Mouse (Mus musculus): ENCODE results near the gene 4933402N03Rik. TPM values are rescaled to one million over a fixed set of nuclear protein-coding genes. Genes with fewer than 3 reads are reported as not detected.

4933402N03Rik gene
- total and polyA plus RNA-seq, 3 experiments: not detected

DNA sequence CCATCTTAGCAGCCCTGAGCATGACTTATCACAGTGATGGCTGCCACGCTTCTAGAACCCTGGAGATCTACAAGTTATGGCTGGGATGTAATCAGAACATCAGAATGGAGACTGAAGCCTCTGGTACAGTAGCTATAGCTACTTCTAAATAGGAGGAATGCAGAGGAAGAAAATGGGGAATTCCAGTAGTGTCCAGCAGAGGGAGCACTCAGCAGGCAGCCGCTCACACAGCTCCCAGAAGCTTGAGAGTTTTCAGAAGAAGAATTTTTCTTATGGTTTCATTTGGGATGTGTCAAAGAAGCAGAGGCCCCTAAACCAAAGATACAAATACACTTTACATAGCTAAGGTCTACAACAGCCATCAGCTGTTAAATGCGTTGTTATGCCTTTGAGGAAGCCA, 33.6 kb downstream of the 4933402N03Rik start:
- no peak overlapping the region for H3K4me3 ChIP-seq (replicated peaks in 1 of 3; ENCODE audit: low read depth in 2 of 3, low read length in 2 of 3, poor library complexity in 1 of 3)
- no peaks in the 10 kb centered on the region for H3K79me2 ChIP-seq (replicated peaks; ENCODE audit: control insufficient read depth, extremely low read depth, insufficient read depth, poor library complexity, severe bottlenecking)
- in situ Hi-C loops (cut with MboI; ENCODE audit: low pct_ligation_motif_present, low pct_unique_long_range_greater_than_20kb, low sequenced_read_pairs): no loop called here
- no peak overlapping the region for H3K9ac ChIP-seq (ENCODE audit: insufficient read depth, low read depth)
- TF ChIP-seq SMC3 (IDR thresholded peaks at IDR 0.05; ENCODE audit: low read depth, low read length) (peak; percentile 34), ETS1 (conservative IDR thresholded peaks at IDR 0.05; ENCODE audit: low read depth, low read length) (no peak), UBTF (IDR thresholded peaks at IDR 0.05; ENCODE audit: low read depth, low read length) (no peak), MEF2A (IDR thresholded peaks at IDR 0.05; ENCODE audit: borderline replicate concordance, low read depth, low read length) (no peak), BHLHE40 (IDR thresholded peaks at IDR 0.05; ENCODE audit: low read depth, low read length) (0 out of 2 replicates have a peak, but pooled peaks have one; percentile 9), CTCF (conservative IDR thresholded peaks at IDR 0.05 in 1 of 2, IDR thresholded peaks at IDR 0.05 in 1 of 2; ENCODE audit: low read depth in 2 of 2, low read length in 2 of 2) (peak; percentile 55 to 75), RCOR1 (conservative IDR thresholded peaks at IDR 0.05; ENCODE audit: low read depth, low read length) (no peak), RAD21 (IDR thresholded peaks at IDR 0.05; ENCODE audit: low read depth, low read length) (peak; percentile 16)
- H3K27ac ChIP-seq (ENCODE audit: insufficient read depth, low read depth): no peak overlapping the region
- no peak overlapping the region for H3K4me2 ChIP-seq (ENCODE audit: insufficient read depth, low read depth, poor library complexity, severe bottlenecking)
- no peaks in the 10 kb centered on the region for H3K36me3 ChIP-seq (replicated peaks in 1 of 2; ENCODE audit: control insufficient read depth in 1 of 2, insufficient read depth in 1 of 2, low read length in 1 of 2)
- dilution Hi-C loops (cut with MboI; ENCODE audit: extremely low pct_ligation_motif_present, extremely low pct_unique_long_range_greater_than_20kb, low sequenced_read_pairs): no loop called here
- DNase-seq (ENCODE audit: extremely low read depth): peak; percentile 33
- H3K4me1 ChIP-seq (ENCODE audit: control insufficient read depth in 1 of 2, insufficient read depth in 2 of 2): no peaks in the 10 kb centered on the region
- H3K27me3 ChIP-seq (replicated peaks): peaks cover 92% of the 10 kb centered on the region
- H3K9me3 ChIP-seq (replicated peaks; ENCODE audit: low read length): no peaks in the 10 kb centered on the region

Other genes starting within 250 kb of the 4933402N03Rik start
- not detected in 2 replicates for gene Htra1, start 210.2 kb downstream of the 4933402N03Rik start, total RNA-seq (2012; rRNA removed)
- gene Htra1, start 210.2 kb downstream of the 4933402N03Rik start, total RNA-seq (2014; rRNA removed): not detected in 2 replicates
- not detected in 2 replicates for gene Htra1, start 210.2 kb downstream of the 4933402N03Rik start, polyA plus RNA-seq (2012; ENCODE audit: insufficient read length, low read depth)
- not detected in 2 replicates for gene Dmbt1, start 114.3 kb downstream of the 4933402N03Rik start, total RNA-seq (2012; rRNA removed)
- gene Dmbt1, start 114.3 kb downstream of the 4933402N03Rik start, total RNA-seq (2014; rRNA removed): not detected in 2 replicates
- gene Dmbt1, start 114.3 kb downstream of the 4933402N03Rik start, polyA plus RNA-seq (2012; ENCODE audit: insufficient read length, low read depth): not detected in 2 replicates
- gene 5430419D17Rik, start 28.1 kb upstream of the 4933402N03Rik start, total RNA-seq (2012; rRNA removed): not detected in 2 replicates
- gene 5430419D17Rik, start 28.1 kb upstream of the 4933402N03Rik start, total RNA-seq (2014; rRNA removed): not detected in 2 replicates
- gene 5430419D17Rik, start 28.1 kb upstream of the 4933402N03Rik start, polyA plus RNA-seq (2012; ENCODE audit: insufficient read length, low read depth): not detected in 2 replicates
- gene Cuzd1, start 176.0 kb upstream of the 4933402N03Rik start, total RNA-seq (2012; rRNA removed): not detected in 2 replicates
- gene Cuzd1, start 176.0 kb upstream of the 4933402N03Rik start, total RNA-seq (2014; rRNA removed): not detected in 2 replicates
- gene Cuzd1, start 176.0 kb upstream of the 4933402N03Rik start, polyA plus RNA-seq (2012; ENCODE audit: insufficient read length, low read depth): 0.10 and 0.11 TPM in 2 replicates
- 0.21 TPM in 1 of 2 replicates, not detected in the other for gene Fam24b, start 183.2 kb upstream of the 4933402N03Rik start, total RNA-seq (2012; rRNA removed)
- not detected in 2 replicates for gene Fam24b, start 183.2 kb upstream of the 4933402N03Rik start, total RNA-seq (2014; rRNA removed)
- gene Fam24b, start 183.2 kb upstream of the 4933402N03Rik start, polyA plus RNA-seq (2012; ENCODE audit: insufficient read length, low read depth): not detected in 2 replicates
- not detected in 2 replicates for gene Fam24a, start 187.6 kb upstream of the 4933402N03Rik start, total RNA-seq (2012; rRNA removed)
- gene Fam24a, start 187.6 kb upstream of the 4933402N03Rik start, total RNA-seq (2014; rRNA removed): not detected in 2 replicates
- 0.36 TPM in 1 of 2 replicates, not detected in the other for gene Fam24a, start 187.6 kb upstream of the 4933402N03Rik start, polyA plus RNA-seq (2012; ENCODE audit: insufficient read length, low read depth)
- 13.1 and 14.6 TPM in 2 replicates for gene 2310057M21Rik, start 216.4 kb upstream of the 4933402N03Rik start, total RNA-seq (2012; rRNA removed)
- 3.3 and 3.4 TPM in 2 replicates for gene 2310057M21Rik, start 216.4 kb upstream of the 4933402N03Rik start, total RNA-seq (2014; rRNA removed)
- 20.2 and 22.5 TPM in 2 replicates for gene 2310057M21Rik, start 216.4 kb upstream of the 4933402N03Rik start, polyA plus RNA-seq (2012; ENCODE audit: insufficient read length, low read depth)
- gene Pstk, start 224.8 kb upstream of the 4933402N03Rik start, total RNA-seq (2012; rRNA removed): 23.3 and 29.1 TPM in 2 replicates
- gene Pstk, start 224.8 kb upstream of the 4933402N03Rik start, total RNA-seq (2014; rRNA removed): 32.0 and 42.3 TPM in 2 replicates
- 21.5 and 21.9 TPM in 2 replicates for gene Pstk, start 224.8 kb upstream of the 4933402N03Rik start, polyA plus RNA-seq (2012; ENCODE audit: insufficient read length, low read depth)